Mouse (Mus musculus) MEL (cell line): ENCODE measurements at regions not wholly inside any gene's neighbourhood (a gene's known extent, or its start where the extent isn't known, plus 50 kb on each side); places are given as distances from the start of the nearest gene placed in this dataset.
A peak's percentile ranks its signal among the peaks of the same experiment; 100 is the strongest.

Experiments used
- DNase-seq: peaks from one replicate; pipeline ENCODE4 v3.0.0; 2011; ENCODE audit warnings: low read depth, low spot score
- H3K27ac ChIP-seq: 2 replicates; pipeline ENCODE4 v1.5.1; 2012; ENCODE audit warnings: low read depth, mild to moderate bottlenecking, control low read depth, low read length, moderate library complexity; ENCODE audit not compliant: control insufficient read depth
- H3K27me3 ChIP-seq, 2 experiments: fragments of 150-350 bp in 1 of 2; sonication (generic) in 1 of 2; 2 replicates each; pipeline ENCODE4 v1.6.1; 2012; ENCODE audit warnings: low read length in 2 of 2, mild to moderate bottlenecking in 2 of 2, improper control_type of control experiment in 1 of 2, moderate library complexity in 1 of 2; ENCODE audit not compliant: insufficient read depth in 2 of 2, control insufficient read depth in 1 of 2
- H3K36me3 ChIP-seq, 2 experiments: 2 replicates each; pipeline ENCODE4 v1.6.1; 2012 to 2014; ENCODE audit warnings: low read length in 2 of 2, improper control_type of control experiment in 1 of 2, inconsistent platforms in 1 of 2, mild to moderate bottlenecking in 1 of 2; ENCODE audit not compliant: insufficient read depth in 2 of 2, control insufficient read depth in 1 of 2
- H3K4me1 ChIP-seq, 2 experiments: fragments of 150-350 bp in 1 of 2; sonication (generic) in 1 of 2; 2 replicates each; pipeline ENCODE4 v1.6.1; 2012; ENCODE audit warnings: low read length in 2 of 2, improper control_type of control experiment in 1 of 2, mild to moderate bottlenecking in 1 of 2; ENCODE audit not compliant: insufficient read depth in 2 of 2, control insufficient read depth in 1 of 2
- H3K4me3 ChIP-seq, 2 experiments: fragments of 150-350 bp in 1 of 2; sonication (generic) in 1 of 2; 2 replicates each; pipeline ENCODE4 v1.5.1; 2012; ENCODE audit warnings: low read depth in 2 of 2, low read length in 2 of 2, mild to moderate bottlenecking in 2 of 2, moderate library complexity in 2 of 2, control low read depth in 1 of 2, improper control_type of control experiment in 1 of 2; ENCODE audit not compliant: control insufficient read depth in 1 of 2, insufficient read depth in 1 of 2
- H3K79me2 ChIP-seq: 2 replicates; pipeline ENCODE4 v1.6.1; 2012; ENCODE audit warnings: mild to moderate bottlenecking, low read length, moderate library complexity; ENCODE audit not compliant: control insufficient read depth, poor library complexity, insufficient read depth
- H3K9ac ChIP-seq: 2 replicates; pipeline ENCODE4 v1.6.1; 2012; ENCODE audit warnings: low read depth, mild to moderate bottlenecking, control low read depth, low read length, moderate library complexity; ENCODE audit not compliant: control insufficient read depth, poor library complexity, severe bottlenecking
- H3K9me3 ChIP-seq: fragments of 150-350 bp; sonication (generic); replicated peaks from 2 replicates; pipeline ENCODE4 v1.6.1; 2012; ENCODE audit warnings: mild to moderate bottlenecking, low read length, improper control_type of control experiment, moderate library complexity; ENCODE audit not compliant: insufficient read depth
- EP300 ChIP-seq, 2 experiments: IDR thresholded peaks; 2 replicates each; pipeline ENCODE4 v1.6.1; 2011; ENCODE audit warnings: improper control_type of control experiment in 2 of 2, low read length in 2 of 2, low read depth in 1 of 2, mild to moderate bottlenecking in 1 of 2
- ETS1 ChIP-seq: IDR thresholded peaks from 2 replicates; pipeline ENCODE4 v1.6.1; 2012; ENCODE audit warnings: low read depth, mild to moderate bottlenecking, inconsistent platforms, low read length, improper control_type of control experiment, moderate library complexity
- GATA1 ChIP-seq: IDR thresholded peaks from 2 replicates; pipeline ENCODE4 v1.6.1; 2011; ENCODE audit warnings: low read depth, low read length, improper control_type of control experiment
- HCFC1 ChIP-seq: IDR thresholded peaks from 2 replicates; pipeline ENCODE4 v1.6.1; 2012; ENCODE audit warnings: low read depth, mild to moderate bottlenecking, inconsistent platforms, low read length, improper control_type of control experiment, moderate library complexity
- JUND ChIP-seq: IDR thresholded peaks from 2 replicates; pipeline ENCODE4 v1.6.1; 2011; ENCODE audit warnings: low read depth, mild to moderate bottlenecking, improper control_type of control experiment, low read length
- KAT2A ChIP-seq: conservative IDR thresholded peaks from 2 replicates; pipeline ENCODE4 v1.6.1; 2012; ENCODE audit warnings: low read depth, low read length, improper control_type of control experiment, inconsistent platforms
- MAZ ChIP-seq: IDR thresholded peaks from 2 replicates; pipeline ENCODE4 v1.6.1; 2012; ENCODE audit warnings: low read depth, mild to moderate bottlenecking, inconsistent platforms, low read length, improper control_type of control experiment
- MEF2A ChIP-seq: IDR thresholded peaks from 2 replicates; pipeline ENCODE4 v1.6.1; 2014; ENCODE audit warnings: low read depth, mild to moderate bottlenecking, inconsistent platforms, low read length, improper control_type of control experiment; ENCODE audit not compliant: poor library complexity, insufficient replicate concordance, severe bottlenecking; ENCODE audit errors: extremely low read depth
- MXI1 ChIP-seq: IDR thresholded peaks from 2 replicates; pipeline ENCODE4 v1.6.1; 2011; ENCODE audit warnings: mild to moderate bottlenecking, low read depth, low read length, improper control_type of control experiment
- MYC ChIP-seq: IDR thresholded peaks from 2 replicates; pipeline ENCODE4 v1.6.1; 2011; ENCODE audit warnings: low read depth, mild to moderate bottlenecking, low read length, improper control_type of control experiment, moderate library complexity
- NRF1 ChIP-seq: IDR thresholded peaks from 2 replicates; pipeline ENCODE4 v1.6.1; 2014; ENCODE audit warnings: low read depth, mild to moderate bottlenecking, inconsistent platforms, low read length, improper control_type of control experiment, moderate library complexity; ENCODE audit not compliant: poor library complexity, insufficient read depth, severe bottlenecking
- POLR2AphosphoS2 ChIP-seq: IDR thresholded peaks from 2 replicates; pipeline ENCODE4 v1.6.1; 2011; ENCODE audit warnings: low read length, improper control_type of control experiment
- POLR2AphosphoS5 ChIP-seq: IDR thresholded peaks from 2 replicates; pipeline ENCODE4 v1.6.1; 2012; ENCODE audit warnings: low read depth, borderline replicate concordance, mild to moderate bottlenecking, inconsistent platforms, low read length, moderate library complexity, mixed read lengths
- RCOR1 ChIP-seq: IDR thresholded peaks from 2 replicates; pipeline ENCODE4 v1.6.1; 2012; ENCODE audit warnings: low read depth, mild to moderate bottlenecking, inconsistent platforms, low read length, improper control_type of control experiment
- SIN3A ChIP-seq: IDR thresholded peaks from 2 replicates; pipeline ENCODE4 v1.6.1; 2012; ENCODE audit warnings: low read length, improper control_type of control experiment, inconsistent platforms
- TAL1 ChIP-seq: IDR thresholded peaks from 2 replicates; pipeline ENCODE4 v1.6.1; 2012; ENCODE audit warnings: mild to moderate bottlenecking, inconsistent platforms, low read length, moderate library complexity, mixed read lengths
- TBP ChIP-seq: IDR thresholded peaks from 2 replicates; pipeline ENCODE4 v1.8.0; 2011; ENCODE audit warnings: low read depth, low read length, improper control_type of control experiment
- TCF12 ChIP-seq: IDR thresholded peaks from 2 replicates; pipeline ENCODE4 v1.6.1; 2014; ENCODE audit warnings: low read depth, mild to moderate bottlenecking, inconsistent platforms, low read length, improper control_type of control experiment, moderate library complexity
- ZC3H11A ChIP-seq: IDR thresholded peaks from 2 replicates; pipeline ENCODE4 v1.6.1; 2012; ENCODE audit warnings: low read depth, mild to moderate bottlenecking, inconsistent platforms, low read length, improper control_type of control experiment

GRCm38 (mm10) chr14:54109129-54109528 is 144.8 kb downstream of the Dad1 start:
- TF ChIP-seq ZC3H11A (no peak), POLR2AphosphoS2 (no peak), MXI1 (no peak), KAT2A (no peak), POLR2AphosphoS5 (no peak), SIN3A (no peak), JUND (no peak), TBP (no peak), NRF1 (no peak), MEF2A (no peak), HCFC1 (no peak), MAZ (no peak)
- no peaks in the 10 kb centered on the region for H3K9me3 ChIP-seq
- no peaks in the 10 kb centered on the region for H3K79me2 ChIP-seq
- peaks cover 0 to 21% of the 10 kb centered on the region in 2 experiments; a peak in 2 of 4 replicates for H3K36me3 ChIP-seq
- H3K4me3 ChIP-seq = no peak overlapping the region
- H3K4me1 ChIP-seq = peaks cover 5 to 22% of the 10 kb centered on the region in 2 experiments; a peak in 3 of 4 replicates
- peaks cover 0 to 2% of the 10 kb centered on the region in 2 experiments; a peak in 1 of 4 replicates for H3K27me3 ChIP-seq
- H3K9ac ChIP-seq = no peak overlapping the region
- DNase-seq = no peak
- no peak overlapping the region for H3K27ac ChIP-seq

GRCm38 (mm10) chr14:54108311-54109074 is 145.4 kb downstream of the Dad1 start:
- Histone ChIP-seq H3K4me1 (peaks cover 5 to 22% of the 10 kb centered on the region in 2 experiments; a peak in 3 of 4 replicates), H3K4me3 (no peak overlapping the region)
- TF ChIP-seq GATA1 (0 out of 2 replicates have a peak, but pooled peaks have one; percentile 41), ETS1 (peak; percentile 99), TCF12 (peak; percentile 49), RCOR1 (peak; percentile 78), EP300 (IDR thresholded peaks at IDR 0.05; ENCODE audit: low read depth in 1 of 2, low read length in 2 of 2) (peak; percentile 32 to 57; a peak in 2 of 4 replicates), MYC (no peak), TAL1 (no peak)
- TF ChIP-seq, all 39 proteins: peak for 5
- Histone ChIP-seq H3K36me3 (peaks cover 0 to 21% of the 10 kb centered on the region in 2 experiments; a peak in 2 of 4 replicates), H3K79me2 (no peaks in the 10 kb centered on the region), H3K27me3 (peaks cover 0 to 2% of the 10 kb centered on the region in 2 experiments; a peak in 1 of 4 replicates), H3K9me3 (no peaks in the 10 kb centered on the region), H3K9ac (no peak overlapping the region), H3K27ac (no peak overlapping the region)
- DNase-seq = peak; percentile 84
